Comparison of ENCODE assay signal across 8 mouse cellular contexts in the genomic region with DNA sequence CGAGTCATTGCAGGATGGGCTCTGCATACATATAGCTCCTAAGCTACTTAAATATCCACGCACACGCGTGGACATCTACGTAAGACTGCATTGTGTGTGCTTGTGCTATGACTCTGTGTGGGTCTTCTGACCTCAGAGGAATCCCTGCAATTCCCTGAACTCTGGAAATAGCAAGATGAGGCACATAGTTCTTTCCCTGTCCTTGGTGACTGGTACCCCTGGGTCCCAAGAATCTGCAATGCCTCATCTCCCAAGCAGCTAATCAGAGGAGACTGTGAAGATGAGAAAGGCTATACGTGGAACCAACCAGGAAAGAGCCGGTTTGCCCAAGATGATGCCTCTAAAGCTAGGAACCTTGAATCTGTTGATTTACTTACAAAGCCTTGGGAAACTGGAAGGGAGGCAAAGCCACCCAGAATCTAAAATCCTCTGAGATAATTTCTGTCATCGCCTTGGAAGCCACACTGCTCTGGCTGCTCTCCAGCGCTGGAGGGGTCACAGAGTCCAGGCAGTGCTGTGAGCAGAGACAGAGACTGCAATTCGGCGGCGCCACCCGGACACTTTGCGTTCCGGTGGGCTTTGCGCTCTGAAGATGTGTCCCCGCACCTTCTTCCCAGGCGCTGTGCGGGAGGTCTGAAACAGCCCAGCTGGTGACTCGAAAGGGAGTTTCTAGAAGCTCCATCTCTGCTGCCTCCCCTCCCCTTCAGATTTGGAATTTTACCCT. TPM values are rescaled to one million over a fixed set of nuclear protein-coding genes. Genes with fewer than 3 reads are reported as not detected.
A peak's percentile ranks its signal among the peaks of the same experiment; 100 is the strongest.
DNase-seq lines count a peak whose midpoint lies in the region; ATAC-seq lines count a peak whose summit lies in the region.

A gene (plus strand): TSS at position 308 of the 724 bp plus-strand sequence.

- H3K27ac ChIP-seq in kidney, embryonic 16.5 days (ENCODE audit: low read length): no peak within 1 kb of the TSS
- H3K27ac ChIP-seq in forebrain, embryonic 10.5 days: peak within 1 kb of the TSS; percentile 82
- H3K27ac ChIP-seq in hindbrain, embryonic 13.5 days: peak within 1 kb of the TSS; percentile 82
- no peak within 1 kb of the TSS for H3K27ac ChIP-seq in limb, embryonic 15.5 days

- no peaks in the 10 kb centered on the region for H3K9me3 ChIP-seq in kidney, embryonic 16.5 days (ENCODE audit: low read length)
- H3K9me3 ChIP-seq in forebrain, embryonic 10.5 days: no peaks in the 10 kb centered on the region
- no peaks in the 10 kb centered on the region for H3K9me3 ChIP-seq in hindbrain, embryonic 13.5 days
- H3K9me3 ChIP-seq in limb, embryonic 15.5 days: no peaks in the 10 kb centered on the region

- no peaks in the 10 kb centered on the region for H3K36me3 ChIP-seq in kidney, embryonic 16.5 days (ENCODE audit: insufficient read depth, low read length)
- no peaks in the 10 kb centered on the region for H3K36me3 ChIP-seq in forebrain, embryonic 10.5 days (replicated peaks)
- no peaks in the 10 kb centered on the region for H3K36me3 ChIP-seq in hindbrain, embryonic 13.5 days
- no peaks in the 10 kb centered on the region for H3K36me3 ChIP-seq in limb, embryonic 15.5 days

- DNase-seq in kidney, postnatal 25 days: no peak
- DNase-seq in ZHBTc4 (ENCODE audit: low read depth, low spot score): peak; percentile 43
- peak; percentile 20 for DNase-seq in forebrain, embryonic 10.5 days (ENCODE audit: extremely low spot score, low spot score)
- DNase-seq in right cerebral cortex, adult 2 months (ENCODE audit: low spot score in 2 of 2): peak; percentile 54 to 65
- DNase-seq in spleen, postnatal 14 days (ENCODE audit: low spot score in 2 of 2): no peak

- H3K9ac ChIP-seq in kidney, embryonic 16.5 days (replicated peaks; ENCODE audit: low read length): peak within 1 kb of the TSS; percentile 59
- peak within 1 kb of the TSS; percentile 87 for H3K9ac ChIP-seq in hindbrain, embryonic 13.5 days
- H3K9ac ChIP-seq in limb, embryonic 15.5 days: peak within 1 kb of the TSS; percentile 18; the same call in 1 of the 2 replicates

- ATAC-seq in kidney, embryonic 16.5 days (ENCODE audit: low FRiP score, low TSS enrichment): peak; percentile 56; the same call in 1 of the 2 replicates
- peak; percentile 68 for ATAC-seq in hindbrain, embryonic 13.5 days (ENCODE audit: low FRiP score)
- no peak for ATAC-seq in limb, embryonic 15.5 days (ENCODE audit: insufficient number of reproducible peaks, low FRiP score, low TSS enrichment, low read depth)

- H3K4me2 ChIP-seq in kidney, embryonic 16.5 days (replicated peaks; ENCODE audit: low read depth, low read length): peak within 1 kb of the TSS; percentile 97
- peak within 1 kb of the TSS; percentile 88 for H3K4me2 ChIP-seq in hindbrain, embryonic 13.5 days
- H3K4me2 ChIP-seq in limb, embryonic 15.5 days: peak within 1 kb of the TSS; percentile 95

- peaks cover 5% of the 10 kb centered on the region for H3K4me1 ChIP-seq in kidney, embryonic 16.5 days (ENCODE audit: insufficient read depth, low read length)
- H3K4me1 ChIP-seq in forebrain, embryonic 10.5 days: peaks cover 16% of the 10 kb centered on the region
- H3K4me1 ChIP-seq in hindbrain, embryonic 13.5 days (replicated peaks): peaks cover 14% of the 10 kb centered on the region; the same call in 1 of the 2 replicates
- H3K4me1 ChIP-seq in limb, embryonic 15.5 days: peaks cover 10% of the 10 kb centered on the region; the same call in 1 of the 2 replicates

- peak within 1 kb of the TSS; percentile 55 for H3K4me3 ChIP-seq in kidney, embryonic 16.5 days (ENCODE audit: low read length)
- H3K4me3 ChIP-seq in forebrain, embryonic 10.5 days: peak within 1 kb of the TSS; percentile 73
- H3K4me3 ChIP-seq in hindbrain, embryonic 13.5 days: peak within 1 kb of the TSS; percentile 73
- peak within 1 kb of the TSS; percentile 52 for H3K4me3 ChIP-seq in limb, embryonic 15.5 days

- WGBS in kidney, embryonic 16.5 days: 23% methylated on average over 20 of the region's 20 CpGs
- 23% methylated on average over 20 of the region's 20 CpGs for WGBS in forebrain, embryonic 10.5 days
- WGBS in hindbrain, embryonic 13.5 days: 22% methylated on average over 20 of the region's 20 CpGs
- WGBS in limb, embryonic 15.5 days: 24% methylated on average over 20 of the region's 20 CpGs

- peaks cover 22% of the 10 kb centered on the region for H3K27me3 ChIP-seq in kidney, embryonic 16.5 days (ENCODE audit: insufficient read depth, low read length)
- H3K27me3 ChIP-seq in forebrain, embryonic 10.5 days (ENCODE audit: poor library complexity, severe bottlenecking): peaks cover 54% of the 10 kb centered on the region
- peaks cover 18% of the 10 kb centered on the region for H3K27me3 ChIP-seq in hindbrain, embryonic 13.5 days
- peaks cover 34% of the 10 kb centered on the region for H3K27me3 ChIP-seq in limb, embryonic 15.5 days

RNA-seq across cellular contexts. Expression of the gene that starts here (rescaled TPM):
- polyA plus RNA-seq in kidney, embryonic 16.5 days (2015; fragmentation: Nextera tagmentation; extraction: Ambion mirVana): 0.20 and 0.42 TPM in 2 replicates
- polyA plus RNA-seq in forebrain, embryonic 10.5 days (2016; fragmentation: Nextera tagmentation; extraction: Ambion mirVana): 0.12 and 0.28 TPM in 2 replicates
- 2.3 and 2.5 TPM in 2 replicates for polyA plus RNA-seq in hindbrain, embryonic 13.5 days (2015; fragmentation: Nextera tagmentation; extraction: Ambion mirVana)
- polyA plus RNA-seq in limb, embryonic 15.5 days (2015; fragmentation: Nextera tagmentation; extraction: Ambion mirVana): 0.15 and 0.19 TPM in 2 replicates

Comparison
In these comparisons a context has a peak if more than half of its experiments do, and no peak if none do; other contexts are left out.
1. Peak in ATAC-seq, H3K4me3 ChIP-seq, H3K9ac ChIP-seq and H3K4me2 ChIP-seq in kidney, embryonic 16.5 days; RNA of the gene not detected or under 1 TPM.
2. Peak in DNase-seq, H3K4me3 ChIP-seq and H3K27ac ChIP-seq in forebrain, embryonic 10.5 days; RNA of the gene not detected or under 1 TPM.
3. H3K9ac ChIP-seq: peak in every context shown above with its lines; median percentile 87 in hindbrain, embryonic 13.5 days; 59 in kidney, embryonic 16.5 days; 18 in limb, embryonic 15.5 days.
4. DNase-seq: peak in ZHBTc4 (single experiment) and right cerebral cortex, adult 2 months (2 of 2); none in kidney, postnatal 25 days (0 of 2) and spleen, postnatal 14 days (0 of 2).
5. Peak in every context shown above with its lines, with median percentiles within 50 percentile points of each other: H3K4me2 ChIP-seq and H3K4me3 ChIP-seq.